Mouse (Mus musculus) G1E (cell line): Measurements from ENCODE around the gene Tfap2b. TPM values are rescaled to one million over a fixed set of nuclear protein-coding genes. Genes with fewer than 3 reads are reported as not detected.

Experiments
- ATAC-seq: 2 replicates; pipeline ENCODE4 v1.8.0; 2016; ENCODE audit warnings: mild to moderate bottlenecking; ENCODE audit not compliant: insufficient number of reproducible peaks, poor library complexity, low FRiP score, severe bottlenecking; ENCODE audit errors: extremely low read depth
- DNase-seq: peaks from one replicate; pipeline ENCODE4 v3.0.0; 2012; ENCODE audit warnings: low spot score
- H3K27me3 ChIP-seq: 2 replicates; pipeline ENCODE4 v1.6.1; 2012; ENCODE audit warnings: mild to moderate bottlenecking, low read length, inconsistent platforms; ENCODE audit not compliant: insufficient read depth
- H3K36me3 ChIP-seq: replicated peaks from 2 replicates; pipeline ENCODE3; 2012; ENCODE audit warnings: mild to moderate bottlenecking, inconsistent platforms
- H3K4me1 ChIP-seq: 2 replicates; pipeline ENCODE4 v1.6.1; 2012; ENCODE audit warnings: low read depth, low read length, inconsistent platforms, mixed read lengths; ENCODE audit not compliant: insufficient read depth
- H3K4me3 ChIP-seq: 2 replicates; pipeline ENCODE4 v1.5.1; 2012; ENCODE audit warnings: low read depth, mild to moderate bottlenecking, inconsistent platforms, low read length, moderate library complexity, mixed read lengths
- H3K9me3 ChIP-seq: replicated peaks from 2 replicates; pipeline ENCODE4 v1.6.1; 2012; ENCODE audit warnings: inconsistent platforms
- CTCF ChIP-seq: IDR thresholded peaks from 2 replicates; pipeline ENCODE4 v1.5.1; 2012; ENCODE audit warnings: low read depth, low read length, inconsistent platforms, mixed read lengths
- GATA1 ChIP-seq: IDR thresholded peaks from 2 replicates; pipeline ENCODE4 v1.6.1; 2012; ENCODE audit warnings: borderline replicate concordance, low read length, inconsistent platforms, mixed read lengths
- GATA2 ChIP-seq: IDR thresholded peaks from 2 replicates; pipeline ENCODE4 v1.6.1; 2012; ENCODE audit warnings: low read depth, low read length, inconsistent platforms, borderline replicate concordance
- POLR2AphosphoS5 ChIP-seq: IDR thresholded peaks from 2 replicates; pipeline ENCODE4 v1.6.1; 2012; ENCODE audit warnings: low read depth, low read length, inconsistent platforms; ENCODE audit not compliant: insufficient replicate concordance
- TAL1 ChIP-seq: conservative IDR thresholded peaks from 2 replicates; pipeline ENCODE4 v1.6.1; 2012; ENCODE audit warnings: low read depth, low read length, inconsistent platforms, mixed read lengths
- polyA plus RNA-seq: library from polyadenylated mRNA; stranded (reverse); fragments of >175 nt; gene quantifications from 2 replicates; pipeline ENCODE4 v1.2.3, GENCODE M21; 2012
- total RNA-seq, 2 experiments: library from RNA; stranded (forward) in 1 of 2; stranded (reverse) in 1 of 2; fragments of 200-1000 nt in 1 of 2; fragments of >200 nt in 1 of 2; fragmentation: Nextera tagmentation in 1 of 2; gene quantifications; 2 replicates each; pipeline ENCODE4 v1.2.3; 2014 to 2017

The Tfap2b gene
- total and polyA plus RNA-seq, 3 experiments: 0.05 TPM; not detected in 2

DNA sequence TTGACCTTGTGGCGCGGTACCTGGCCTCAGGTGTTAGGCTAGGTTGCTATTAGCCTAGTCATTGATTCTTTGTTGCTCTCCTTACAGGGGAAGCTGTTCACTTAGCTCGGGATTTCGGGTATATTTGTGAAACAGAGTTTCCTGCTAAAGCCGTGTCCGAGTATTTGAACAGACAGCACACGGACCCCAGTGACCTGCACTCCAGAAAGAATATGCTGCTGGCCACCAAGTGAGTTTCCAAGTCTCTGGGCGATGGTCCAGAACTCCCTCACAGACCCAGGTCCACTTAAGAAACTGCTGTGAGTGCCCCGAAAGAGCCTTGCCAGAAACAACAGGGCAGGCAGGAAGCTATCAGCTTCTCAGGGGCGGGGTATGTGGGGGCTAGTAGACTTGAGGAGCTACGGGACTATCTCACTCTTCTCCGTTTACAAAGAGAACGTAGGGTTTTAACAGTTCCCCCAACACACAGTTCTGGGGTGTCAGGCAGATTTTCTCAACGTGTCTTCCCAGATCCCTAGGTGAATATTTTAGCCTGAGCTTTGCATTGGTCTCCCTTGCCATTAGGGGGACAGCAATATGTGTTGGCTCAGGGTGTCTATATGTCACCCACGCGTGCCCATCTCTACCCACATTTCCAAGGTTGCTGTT is 22.3 kb downstream of the Tfap2b start:
- TF ChIP-seq CTCF (no peak), GATA2 (no peak)
- ATAC-seq (no peak), DNase-seq (no peak)
- H3K27me3 ChIP-seq: no peaks in the 10 kb centered on the region; the same call in 1 of the 2 replicates
- peaks cover 2% of the 10 kb centered on the region; the same call in 1 of the 2 replicates for H3K9me3 ChIP-seq
- H3K4me1 ChIP-seq: no peaks in the 10 kb centered on the region
- H3K4me3 ChIP-seq: no peak overlapping the region
- H3K36me3 ChIP-seq: no peaks in the 10 kb centered on the region

DNA sequence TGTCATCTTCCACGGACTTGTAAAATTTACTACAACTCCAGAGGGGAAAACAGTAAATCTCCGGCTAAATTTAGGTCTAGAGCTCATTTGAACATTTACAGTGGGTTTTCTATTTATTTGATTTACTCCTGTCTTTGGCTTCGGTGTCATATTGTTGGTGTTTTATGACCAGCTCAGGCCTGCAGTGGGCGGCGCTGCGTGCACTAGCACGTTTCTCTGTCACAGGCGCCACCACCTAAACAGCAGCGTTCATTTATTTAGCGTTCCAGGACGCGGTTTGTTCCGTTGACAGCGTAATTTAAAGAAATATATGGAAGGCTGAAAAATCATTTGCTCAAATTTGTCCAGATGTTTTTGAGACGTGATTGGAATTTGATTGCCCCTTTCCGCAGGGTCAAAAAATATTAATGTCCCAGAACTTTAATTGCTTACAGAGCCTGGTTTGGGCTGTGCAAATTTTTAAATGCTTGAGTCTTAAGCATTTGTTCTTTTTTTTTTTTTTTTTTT is 22.9 kb downstream of the Tfap2b start:
- Histone ChIP-seq H3K4me1 (no peaks in the 10 kb centered on the region), H3K4me3 (no peak overlapping the region), H3K27me3 (peaks cover 2% of the 10 kb centered on the region; the same call in 1 of the 2 replicates), H3K9me3 (peaks cover 6% of the 10 kb centered on the region), H3K36me3 (no peaks in the 10 kb centered on the region)
- no peak for ATAC-seq
- DNase-seq: no peak
- TF ChIP-seq GATA1: no peak
- no peak for TF ChIP-seq GATA2
- TF ChIP-seq POLR2AphosphoS5: no peak
- no peak for TF ChIP-seq TAL1

DNA sequence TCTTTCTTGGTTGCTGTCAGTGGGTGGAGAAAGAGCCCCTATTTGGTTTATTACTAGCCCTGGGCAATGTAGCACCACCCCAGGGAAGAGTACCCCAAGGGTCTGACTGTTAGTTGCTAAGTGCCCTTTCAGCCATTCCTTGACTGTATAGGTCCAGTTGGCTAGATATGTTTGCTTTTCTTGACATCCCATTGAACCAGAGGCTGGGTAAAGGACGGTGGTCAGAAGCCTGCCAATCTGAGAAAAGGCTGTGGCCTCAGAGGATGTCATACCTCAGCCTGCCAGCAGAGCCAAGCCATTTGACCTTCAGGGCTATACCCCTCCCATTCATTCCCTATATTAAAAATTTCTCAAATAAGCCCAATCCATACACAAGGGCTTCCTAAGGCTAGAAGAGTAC is 24.0 kb downstream of the Tfap2b start:
- H3K4me1 ChIP-seq: no peaks in the 10 kb centered on the region
- TF ChIP-seq POLR2AphosphoS5: no peak
- TF ChIP-seq CTCF: no peak
- no peak for TF ChIP-seq TAL1
- no peak for TF ChIP-seq GATA2
- TF ChIP-seq GATA1: no peak
- DNase-seq (no peak), ATAC-seq (no peak)
- H3K27me3 ChIP-seq: peaks cover 2% of the 10 kb centered on the region; the same call in 1 of the 2 replicates
- peaks cover 7% of the 10 kb centered on the region for H3K9me3 ChIP-seq
- H3K4me3 ChIP-seq: no peak overlapping the region
- no peaks in the 10 kb centered on the region for H3K36me3 ChIP-seq

DNA sequence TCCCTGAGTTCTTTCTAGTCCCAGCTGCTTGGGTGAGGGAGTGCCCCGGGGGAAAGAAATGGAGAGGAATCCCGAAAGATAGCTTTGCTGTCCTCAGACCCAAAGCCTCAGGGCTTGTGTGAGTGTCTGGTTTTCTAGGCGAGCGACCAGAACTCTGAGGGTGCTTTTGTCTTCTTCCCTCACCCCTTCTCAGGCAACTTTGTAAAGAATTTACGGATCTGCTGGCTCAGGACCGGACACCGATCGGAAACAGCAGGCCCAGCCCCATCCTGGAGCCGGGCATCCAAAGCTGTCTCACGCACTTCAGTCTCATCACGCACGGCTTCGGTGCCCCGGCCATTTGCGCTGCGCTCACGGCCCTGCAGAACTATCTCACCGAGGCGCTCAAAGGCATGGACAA is 25.1 kb downstream of the Tfap2b start:
- peaks cover 2% of the 10 kb centered on the region; the same call in 1 of the 2 replicates for H3K27me3 ChIP-seq
- TF ChIP-seq GATA2 (no peak), TAL1 (no peak), POLR2AphosphoS5 (no peak), GATA1 (no peak), CTCF (no peak)

DNA sequence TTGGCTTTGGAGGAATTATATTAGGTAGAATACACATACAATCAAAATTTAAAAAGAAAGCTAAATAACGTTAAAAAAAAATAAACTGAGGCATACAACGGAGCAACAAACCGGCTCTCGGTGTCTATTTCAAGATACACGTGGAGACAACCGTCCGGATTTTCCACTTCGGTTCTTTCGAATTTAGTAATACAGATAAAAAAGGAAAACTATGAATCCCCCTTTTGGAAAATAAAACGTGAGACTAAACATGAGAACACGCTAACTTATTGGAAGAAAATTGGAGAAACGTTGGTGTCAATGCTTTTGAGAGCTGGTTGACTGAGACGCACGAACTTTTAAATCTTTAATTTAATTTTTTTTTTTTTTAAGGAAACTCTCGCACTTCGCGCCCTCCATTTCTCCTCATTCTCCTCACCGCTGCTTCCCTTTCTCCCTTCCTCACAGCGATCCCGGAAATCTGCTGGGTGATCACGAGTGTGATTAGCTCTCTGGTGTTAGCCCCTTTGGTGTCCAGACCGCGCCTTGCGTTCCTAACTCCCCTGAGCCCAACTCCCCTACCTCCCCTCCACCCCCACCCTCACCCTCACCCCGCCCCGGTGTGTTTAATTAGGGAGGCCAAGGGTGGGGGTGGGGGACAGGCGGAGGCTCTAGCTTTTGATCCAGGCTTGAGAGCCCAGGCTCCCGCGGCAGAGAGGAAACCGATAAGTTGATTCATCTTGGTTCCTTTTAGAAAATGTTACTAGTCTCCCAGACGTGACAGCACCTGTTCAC is 25.9 kb downstream of the Tfap2b start:
- Histone ChIP-seq H3K27me3 (peaks cover 2% of the 10 kb centered on the region; the same call in 1 of the 2 replicates), H3K9me3 (peaks cover 7% of the 10 kb centered on the region), H3K4me3 (no peak overlapping the region), H3K36me3 (no peaks in the 10 kb centered on the region), H3K4me1 (no peaks in the 10 kb centered on the region)
- ATAC-seq (no peak), DNase-seq (no peak)
- TF ChIP-seq POLR2AphosphoS5: no peak
- TF ChIP-seq GATA1: no peak
- no peak for TF ChIP-seq TAL1
- no peak for TF ChIP-seq GATA2
- no peak for TF ChIP-seq CTCF

More for the DNA sequence above, 25.1 kb downstream of the Tfap2b start:
- DNase-seq (no peak), ATAC-seq (no peak)
- H3K4me3 ChIP-seq: no peak overlapping the region
- H3K4me1 ChIP-seq: no peaks in the 10 kb centered on the region
- no peaks in the 10 kb centered on the region for H3K36me3 ChIP-seq
- H3K9me3 ChIP-seq: peaks cover 7% of the 10 kb centered on the region

DNA sequence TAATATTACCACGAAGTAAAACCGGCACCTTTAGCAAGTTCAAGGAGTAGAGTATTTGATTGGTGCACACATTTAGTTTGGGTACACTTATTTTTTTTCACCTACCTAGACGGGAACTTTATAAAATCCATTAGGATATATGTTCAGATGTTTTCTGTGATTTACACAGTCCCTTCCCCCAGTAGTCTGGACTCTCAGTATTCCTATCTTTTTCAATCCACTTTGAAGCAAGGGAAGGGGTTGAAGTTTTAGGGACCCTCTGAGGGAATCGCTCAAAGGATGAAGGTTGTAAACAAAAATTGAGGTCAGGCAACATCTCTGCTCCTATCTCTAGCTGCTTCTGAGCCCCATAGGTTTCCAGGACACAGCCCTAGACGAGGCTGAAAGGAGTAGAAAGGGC is 27.3 kb downstream of the Tfap2b start:
- peaks cover 7% of the 10 kb centered on the region for H3K9me3 ChIP-seq
- TF ChIP-seq TAL1 (no peak), POLR2AphosphoS5 (no peak), CTCF (no peak), GATA1 (no peak), GATA2 (no peak)
- peaks cover 2% of the 10 kb centered on the region; the same call in 1 of the 2 replicates for H3K27me3 ChIP-seq
- no peak for DNase-seq
- H3K4me3 ChIP-seq: no peak overlapping the region
- no peaks in the 10 kb centered on the region for H3K4me1 ChIP-seq
- H3K36me3 ChIP-seq: no peaks in the 10 kb centered on the region
- no peak for ATAC-seq
